Mouse (Mus musculus) C2C12 (cell line): ENCODE data around the gene 9130213A22Rik.

ENCODE experiments used
- CTCF ChIP-seq: IDR thresholded peaks from one replicate; pipeline ENCODE4 v1.5.1; 2011; ENCODE audit not compliant: control insufficient read depth, insufficient read depth, insufficient read length
- MYOG ChIP-seq: IDR thresholded peaks from one replicate; pipeline ENCODE4 v1.6.1; 2011; ENCODE audit not compliant: control insufficient read depth, insufficient read length; ENCODE audit errors: extremely low read depth

GRCm38 (mm10) chr11:69121001-69121740, 1.2 kb downstream of the 9130213A22Rik start:
- TF ChIP-seq CTCF (no peak), MYOG (no peak)
